Mouse (Mus musculus): ENCODE measurements around the gene Zfp683. TPM values are rescaled to one million over a fixed set of nuclear protein-coding genes. Genes with fewer than 3 reads are reported as not detected.

The Zfp683 gene
- total RNA-seq, 2 experiments from 2014 or later, result not detected

Other genes starting within 250 kb of the Zfp683 start
- 10 to 100 TPM; 12.7 TPM for gene Rps6ka1, start 166.0 kb upstream of the Zfp683 start, total RNA-seq (2021)
- gene Hmgn2, start 85.2 kb upstream of the Zfp683 start, total RNA-seq (2021), result 100 to 1,000 TPM; 118 to 146 TPM
- 10 to 100 TPM; 61.0 to 63.6 TPM for gene Dhdds, start 52.9 kb upstream of the Zfp683 start, total RNA-seq (2021)
- gene Lin28a, start 35.0 kb upstream of the Zfp683 start, total RNA-seq (2021), result not detected
- gene Crybg2, start 7.0 kb downstream of the Zfp683 start, total RNA-seq (2021), result 1 to 10 TPM; 1.3 to 1.4 TPM
- gene Cd52, start 41.2 kb downstream of the Zfp683 start, total RNA-seq (2021), result 1 to 10 TPM in 1 of 2 experiments, under 1 TPM in 1; 0.99 to 2.4 TPM
- gene Ubxn11, start 48.7 kb downstream of the Zfp683 start, total RNA-seq (2021), result 10 to 100 TPM; 22.6 to 25.0 TPM
- 100 to 1,000 TPM; 204 to 214 TPM for gene Sh3bgrl3, start 75.0 kb downstream of the Zfp683 start, total RNA-seq (2021)
- 10 to 100 TPM in 1 of 2 experiments, 1 to 10 TPM in 1; 9.5 to 10.5 TPM for gene Cep85, start 133.3 kb downstream of the Zfp683 start, total RNA-seq (2021)
- not detected for gene Gm7534, start 149.2 kb downstream of the Zfp683 start, total RNA-seq (2021)
- gene Catsper4, start 173.5 kb downstream of the Zfp683 start, total RNA-seq (2021), result not detected
- under 1 TPM in 1 of 2 experiments, not detected in 1; 0.24 TPM for gene Cnksr1, start 184.6 kb downstream of the Zfp683 start, total RNA-seq (2021)
- gene E130218I03Rik, start 189.8 kb downstream of the Zfp683 start, total RNA-seq (2021), result not detected
- gene Zfp593, start 191.8 kb downstream of the Zfp683 start, total RNA-seq (2021), result 10 to 100 TPM in 1 of 2 experiments, 1 to 10 TPM in 1; 10.0 to 12.5 TPM
- not detected for gene Gm30191, start 193.1 kb downstream of the Zfp683 start, total RNA-seq (2021)
- 1 to 10 TPM; 3.8 to 4.3 TPM for gene Grrp1, start 200.3 kb downstream of the Zfp683 start, total RNA-seq (2021)
- gene Pdik1l, start 234.1 kb downstream of the Zfp683 start, total RNA-seq (2021), result 10 to 100 TPM; 16.1 to 16.4 TPM

Measured in left cerebral cortex, postnatal 14 days (tissue).